Mouse (Mus musculus) urinary bladder, postnatal 25 days (tissue): ENCODE measurements around the gene Pgam1.
"Not testable (repeated sequence)": the region's sequence is repeated elsewhere in the genome, so short reads cannot be mapped to it uniquely, and the experiment has no call there.

Source experiments
- DNase-seq: peaks from one replicate; pipeline ENCODE4 v3.0.0; 2022; ENCODE audit warnings: low spot score

Gene Pgam1

GRCm38 (mm10) chr19:41911178-41912073 is at the start of gene Pgam1:
TSS of gene Pgam1 (plus strand) at chr19:41911923.
- DNase-seq, result peak; percentile 96

- DNase-seq, result no peak
These were observed 45.0 kb upstream of the Pgam1 start for GRCm38 (mm10) chr19:41866707-41867106.

- DNase-seq, result no peak
These were observed 42.4 kb upstream of the Pgam1 start for GRCm38 (mm10) chr19:41869296-41869695.

GRCm38 (mm10) chr19:41869946-41870345 is 41.8 kb upstream of the Pgam1 start:
- DNase-seq, result not testable (repeated sequence)

- no peak for DNase-seq
These were observed 39.4 kb upstream of the Pgam1 start for GRCm38 (mm10) chr19:41872285-41872684.

- DNase-seq, result no peak
These were observed 37.4 kb upstream of the Pgam1 start for GRCm38 (mm10) chr19:41874356-41874755.

- no peak for DNase-seq
These were observed 29.9 kb upstream of the Pgam1 start for GRCm38 (mm10) chr19:41881842-41882241.

GRCm38 (mm10) chr19:41883882-41884281 is 27.8 kb upstream of the Pgam1 start:
- no peak for DNase-seq

- no peak for DNase-seq
These were observed 23.5 kb upstream of the Pgam1 start for GRCm38 (mm10) chr19:41888191-41888590.

GRCm38 (mm10) chr19:41894959-41895358 is 16.8 kb upstream of the Pgam1 start:
- no peak for DNase-seq

- peak; percentile 63 for DNase-seq
These were observed 16.0 kb upstream of the Pgam1 start, which contains the start of gene Rrp12 for GRCm38 (mm10) chr19:41895460-41896318. TSS of gene Rrp12 (minus strand) at chr19:41896173.

- no peak for DNase-seq
These were observed 15.4 kb upstream of the Pgam1 start for GRCm38 (mm10) chr19:41896319-41896711.

GRCm38 (mm10) chr19:41898860-41899259 is 12.9 kb upstream of the Pgam1 start:
- DNase-seq, result no peak

- no peak for DNase-seq
These were observed 11.1 kb upstream of the Pgam1 start for GRCm38 (mm10) chr19:41900495-41901090.

GRCm38 (mm10) chr19:41901696-41902095 is 10.0 kb upstream of the Pgam1 start:
- no peak for DNase-seq

GRCm38 (mm10) chr19:41902848-41903593 is 8.7 kb upstream of the Pgam1 start:
- no peak for DNase-seq

- DNase-seq, result no peak
These were observed 6.5 kb upstream of the Pgam1 start for GRCm38 (mm10) chr19:41905246-41905645.

- DNase-seq, result no peak
These were observed 5.2 kb upstream of the Pgam1 start for GRCm38 (mm10) chr19:41906311-41907078.

- no peak for DNase-seq
These were observed 4.5 kb upstream of the Pgam1 start for GRCm38 (mm10) chr19:41907079-41907760.

- no peak for DNase-seq
These were observed 3.0 kb upstream of the Pgam1 start for GRCm38 (mm10) chr19:41908736-41909135.
